Mouse (Mus musculus) embryo, embryonic 9.5 days (tissue): ENCODE data around the gene Sec63.

Source experiments
- DNase-seq: peaks from one replicate; pipeline ENCODE4 v3.0.0-alpha.2; 2017; ENCODE audit errors: extremely low spot score

Gene Sec63

DNA sequence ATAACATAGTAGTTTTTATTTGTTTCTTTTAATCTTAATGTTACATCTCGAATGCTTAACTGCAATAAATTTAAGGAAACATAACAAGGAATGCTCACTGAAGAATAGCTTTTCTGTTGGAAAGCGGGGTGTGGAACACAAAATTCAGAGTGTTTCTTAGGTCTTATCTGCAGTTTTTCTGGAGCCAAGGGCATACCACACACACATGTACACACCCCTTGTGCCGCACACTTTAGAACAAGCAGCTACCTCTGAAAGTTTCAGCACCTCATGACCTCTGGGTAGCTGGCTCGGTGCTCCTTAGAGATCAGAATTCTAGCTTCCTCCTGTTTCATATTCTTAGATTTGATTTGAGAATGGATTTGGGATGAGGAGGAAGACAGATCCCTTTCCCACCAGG lies 101.5 kb downstream of the Sec63 start:
- no peak for DNase-seq

DNA sequence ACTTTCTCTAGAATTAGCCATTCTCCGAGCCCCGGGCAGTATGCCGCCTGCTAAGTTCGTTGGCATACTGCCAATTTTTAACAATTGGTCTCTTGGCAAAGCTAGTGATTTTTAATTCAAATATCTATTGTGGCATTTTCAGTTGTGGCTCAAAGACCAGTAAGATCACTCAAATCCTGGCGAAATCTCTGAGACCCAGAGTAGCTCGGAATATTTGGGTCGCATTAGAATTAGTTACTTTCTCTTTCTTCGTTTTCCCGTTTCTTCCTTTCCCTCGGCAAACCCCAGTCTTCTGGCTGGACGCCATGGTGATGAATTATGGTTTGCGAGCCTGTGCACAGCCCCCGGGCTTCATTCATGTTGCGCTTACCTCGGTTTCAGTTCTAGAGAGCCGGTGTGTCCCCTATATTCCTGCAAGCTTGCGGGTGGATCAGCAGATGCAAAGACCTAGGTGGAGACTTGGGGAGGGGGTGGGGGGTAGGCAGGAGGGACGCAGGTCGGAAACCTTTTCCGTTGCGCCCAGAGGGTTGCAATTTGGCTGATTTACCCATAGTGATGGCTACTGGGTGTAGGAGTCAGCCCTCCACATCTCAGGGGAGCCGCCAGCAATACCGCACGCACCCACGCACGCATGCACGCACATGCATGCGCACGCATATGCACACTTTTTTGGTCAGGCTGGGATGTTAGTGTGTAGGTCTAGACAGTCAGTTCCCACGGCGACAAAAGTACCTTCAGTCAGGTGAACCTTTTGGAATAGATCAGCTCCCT lies 102.5 kb downstream of the Sec63 start:
- DNase-seq: no peak

DNA sequence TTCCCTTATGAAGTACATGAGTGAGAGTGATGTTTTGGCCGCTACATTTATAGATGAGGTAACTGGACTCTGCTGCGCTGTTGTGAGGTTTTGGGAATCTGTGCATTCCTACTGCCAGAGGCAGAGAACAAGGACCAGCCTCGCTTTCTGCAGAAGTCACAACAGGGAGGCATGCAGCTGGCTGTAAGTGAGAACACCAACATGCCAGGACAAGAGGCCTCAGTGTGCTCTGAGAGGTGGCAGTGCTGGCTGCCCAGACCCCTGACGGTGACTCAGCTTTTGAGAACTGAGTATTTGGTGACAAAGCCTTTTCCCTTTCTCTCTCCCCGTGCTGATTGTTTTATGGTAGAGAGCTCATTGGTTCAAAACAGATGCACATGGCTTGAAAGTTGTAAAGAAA lies 103.4 kb downstream of the Sec63 start:
- no peak for DNase-seq

DNA sequence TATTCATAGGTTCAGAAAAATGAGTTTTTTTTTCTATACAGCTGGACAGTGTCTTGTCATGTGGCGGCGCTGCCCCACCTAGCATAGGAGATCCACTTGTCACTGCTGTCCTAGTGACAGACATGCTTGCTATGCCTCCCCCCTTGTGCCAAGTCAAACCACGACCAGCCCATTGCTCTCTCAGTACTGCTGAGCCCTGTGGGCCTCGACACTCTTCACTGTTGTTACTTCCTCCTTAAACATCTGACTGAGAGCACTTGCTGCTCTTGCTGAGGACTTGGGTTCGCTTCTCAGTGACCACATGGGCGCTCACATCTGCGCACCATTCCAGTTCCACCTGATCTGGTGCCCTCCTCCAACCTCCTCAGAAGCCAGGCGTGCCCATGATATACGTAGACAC lies 107.1 kb downstream of the Sec63 start:
- no peak for DNase-seq

DNA sequence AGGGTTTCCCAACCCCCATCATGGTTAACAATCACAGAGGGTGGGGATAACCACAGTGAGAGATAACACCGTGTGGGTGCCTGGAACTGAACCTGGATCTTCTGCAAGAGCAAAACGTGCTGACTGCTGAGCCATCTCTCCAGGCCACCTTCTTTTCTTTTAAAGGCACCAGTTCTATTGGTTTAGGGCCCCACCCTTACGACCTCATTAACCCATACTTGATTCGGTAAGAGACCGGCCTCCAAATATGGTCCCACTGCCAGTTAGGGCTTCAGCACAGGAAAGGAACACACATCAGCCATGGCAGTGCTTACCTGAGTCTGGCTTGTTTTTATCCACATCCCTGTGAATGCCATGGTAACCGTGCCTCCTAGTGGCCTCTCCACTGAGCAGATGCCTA lies 108.2 kb downstream of the Sec63 start:
- DNase-seq: no peak

DNA sequence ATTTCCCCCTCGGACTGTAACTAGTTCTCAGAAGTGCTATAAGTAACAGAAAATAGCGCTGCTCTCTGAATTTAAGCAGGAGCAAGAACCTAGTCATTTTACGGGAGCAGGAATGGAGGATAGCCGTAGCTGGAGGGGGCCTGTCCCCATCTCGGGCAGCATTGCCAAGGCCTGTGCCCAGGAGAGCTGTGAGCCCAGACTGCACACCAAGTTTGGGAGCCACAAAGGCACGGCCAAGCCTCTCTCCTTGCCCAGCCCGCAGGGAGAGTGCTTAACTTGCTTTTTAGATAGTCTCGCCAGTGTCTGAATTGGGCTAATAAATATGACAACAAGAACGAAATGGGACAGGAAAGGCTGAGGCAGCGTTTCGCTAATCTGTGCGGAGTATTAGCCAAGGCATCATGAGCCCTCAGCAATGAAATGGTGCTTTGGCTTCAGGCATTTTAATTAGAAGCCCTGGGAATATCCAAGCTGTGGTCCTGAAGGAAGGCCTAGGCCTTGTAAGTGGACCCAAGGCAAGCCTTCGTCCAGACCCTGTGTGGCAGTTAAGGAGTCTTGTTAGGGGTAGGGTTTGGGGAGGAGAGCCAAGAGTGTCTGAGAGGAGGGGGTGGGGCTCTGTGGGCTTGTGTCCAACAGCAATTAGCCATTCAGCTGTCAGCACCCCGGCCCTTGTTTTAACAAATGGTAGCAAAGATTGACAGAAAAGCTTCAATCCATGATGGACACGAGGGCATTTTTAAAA lies 111.1 kb downstream of the Sec63 start:
- no peak for DNase-seq

DNA sequence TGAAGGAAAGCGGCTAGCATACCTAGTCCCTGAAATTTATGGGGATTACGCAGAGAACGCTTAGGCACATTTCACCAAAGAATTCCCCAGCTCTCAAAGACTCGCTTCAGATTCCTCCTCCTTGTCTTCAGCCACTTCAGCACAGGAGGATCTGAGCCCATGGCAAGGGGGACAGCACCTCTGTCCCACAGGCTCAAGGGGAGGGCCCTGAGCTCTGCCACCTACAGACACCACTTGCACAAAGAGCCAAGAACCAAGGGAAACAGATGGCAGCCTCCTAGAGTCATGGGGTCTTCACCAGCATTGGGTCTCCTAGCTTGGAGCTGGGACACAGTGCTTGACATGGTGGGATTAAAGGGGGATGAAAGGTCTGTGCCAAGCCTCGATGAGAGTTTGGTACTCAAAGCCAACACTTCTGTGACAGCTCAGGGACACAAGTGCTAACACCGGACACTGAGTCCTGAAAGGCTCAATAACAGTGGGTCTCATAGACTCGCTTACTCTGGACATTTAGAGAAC lies 111.8 kb downstream of the Sec63 start:
- no peak for DNase-seq

DNA sequence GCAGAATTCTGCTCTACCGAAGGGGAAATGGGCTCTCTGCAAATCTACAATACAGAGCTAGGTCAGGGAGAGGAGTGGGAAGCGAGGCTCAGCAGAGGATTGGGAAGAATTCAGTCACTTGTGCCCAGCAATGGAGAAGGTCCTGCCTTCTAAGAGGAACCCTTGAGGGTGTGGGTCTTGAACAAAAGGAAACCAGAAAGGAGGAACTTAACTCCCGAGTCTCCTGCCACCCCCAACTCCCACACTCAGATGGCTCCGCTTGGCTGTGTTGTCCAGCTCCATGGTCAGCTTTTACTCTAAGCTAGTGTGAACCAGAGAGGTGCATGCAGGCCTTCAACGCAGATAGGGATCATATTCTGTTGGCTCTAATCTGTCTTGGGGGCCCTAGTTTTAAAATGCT lies 114.9 kb downstream of the Sec63 start:
- DNase-seq: no peak

DNA sequence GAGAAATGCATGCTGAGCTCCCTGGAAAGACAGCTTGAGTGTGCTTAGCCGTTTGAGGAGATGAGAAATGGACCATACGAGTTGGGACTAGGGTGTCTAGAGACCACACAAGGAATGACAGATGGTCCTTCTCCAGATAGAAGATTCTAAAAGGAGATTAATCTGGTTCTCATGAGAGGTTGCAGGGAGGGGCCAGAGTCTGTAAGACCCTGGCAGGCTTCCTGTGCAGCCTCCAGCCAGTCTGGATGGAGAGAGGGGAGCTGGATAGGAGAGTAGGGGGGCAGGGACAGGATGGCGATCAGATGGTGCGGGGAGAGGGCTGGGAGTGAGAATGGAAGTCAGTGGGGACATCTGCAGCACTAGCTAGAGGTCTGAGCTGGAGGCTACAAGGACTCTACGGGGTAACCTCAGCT lies 118.0 kb downstream of the Sec63 start:
- no peak for DNase-seq

DNA sequence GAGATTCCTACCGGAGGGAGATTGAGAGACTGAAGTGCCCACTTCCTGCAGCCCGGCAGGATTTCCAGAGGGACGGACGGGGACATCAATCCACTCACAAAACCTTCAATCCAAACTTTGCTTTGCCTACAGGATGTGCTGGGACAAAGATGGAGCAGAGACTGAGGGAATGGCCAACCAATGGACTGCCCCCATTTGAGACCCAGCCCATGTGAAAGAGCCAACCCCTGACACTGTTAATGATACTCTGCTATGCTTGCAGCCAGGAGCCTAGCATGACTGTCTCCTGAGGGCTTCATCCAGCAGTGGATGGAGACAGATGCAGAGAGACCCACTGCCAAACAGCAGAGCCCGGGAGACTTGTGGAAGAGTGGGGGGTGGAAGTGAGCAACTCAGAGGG lies 118.4 kb downstream of the Sec63 start:
- no peak for DNase-seq
